Mouse (Mus musculus) activated CD4-positive, CD25-positive, alpha-beta regulatory T cell, adult 4 months (primary cell): ENCODE measurements around the gene Zmiz2. TPM values are rescaled to one million over a fixed set of nuclear protein-coding genes. Genes with fewer than 3 reads are reported as not detected.
A peak's percentile ranks its signal among the peaks of the same experiment; 100 is the strongest.
"Not testable (repeated sequence)": the region's sequence is repeated elsewhere in the genome, so short reads cannot be mapped to it uniquely, and the experiment has no call there.

ENCODE experiments used
- ATAC-seq: one replicate; pipeline ENCODE4 v1.8.0; 2017
- polyA plus RNA-seq, 2 experiments: library from polyadenylated mRNA; unstranded; fragments of 100-300 nt; shearing (Covaris generic); gene quantifications; one replicate each; pipeline ENCODE4 v1.2.1; 2017

Zmiz2 gene
- polyA plus RNA-seq, 2 experiments from 2014 or later: 42.3 to 51.7 TPM

DNA sequence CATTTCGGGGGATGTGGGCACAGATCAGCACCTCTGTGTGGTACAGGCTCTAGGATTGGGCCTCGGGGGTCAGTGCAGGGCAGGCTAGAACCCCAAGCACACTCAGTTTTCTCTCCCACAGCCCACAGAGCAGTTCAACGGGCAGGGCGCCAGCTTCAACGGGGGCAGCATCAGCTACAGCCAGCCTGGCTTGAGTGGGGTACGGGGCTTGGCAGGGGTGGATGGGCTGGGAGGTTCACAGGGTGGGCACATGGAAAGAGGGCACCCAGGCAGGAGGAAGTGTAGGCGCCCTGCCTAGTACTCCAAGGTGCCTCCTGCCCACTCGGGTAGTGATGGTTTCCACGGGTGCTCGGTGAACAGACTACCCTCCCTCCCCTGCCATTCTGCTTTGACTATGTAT is 9.3 kb downstream of the Zmiz2 start:
- ATAC-seq: no peak

- ATAC-seq: peak; percentile 69
Observed at GRCm38 (mm10) chr11:6402515-6403510, 13.9 kb downstream of the Zmiz2 start.

GRCm38 (mm10) chr11:6403830-6404405 is 15.0 kb downstream of the Zmiz2 start:
- ATAC-seq: no peak

- ATAC-seq: no peak
Observed at GRCm38 (mm10) chr11:6404699-6405566, 16.1 kb downstream of the Zmiz2 start.

DNA sequence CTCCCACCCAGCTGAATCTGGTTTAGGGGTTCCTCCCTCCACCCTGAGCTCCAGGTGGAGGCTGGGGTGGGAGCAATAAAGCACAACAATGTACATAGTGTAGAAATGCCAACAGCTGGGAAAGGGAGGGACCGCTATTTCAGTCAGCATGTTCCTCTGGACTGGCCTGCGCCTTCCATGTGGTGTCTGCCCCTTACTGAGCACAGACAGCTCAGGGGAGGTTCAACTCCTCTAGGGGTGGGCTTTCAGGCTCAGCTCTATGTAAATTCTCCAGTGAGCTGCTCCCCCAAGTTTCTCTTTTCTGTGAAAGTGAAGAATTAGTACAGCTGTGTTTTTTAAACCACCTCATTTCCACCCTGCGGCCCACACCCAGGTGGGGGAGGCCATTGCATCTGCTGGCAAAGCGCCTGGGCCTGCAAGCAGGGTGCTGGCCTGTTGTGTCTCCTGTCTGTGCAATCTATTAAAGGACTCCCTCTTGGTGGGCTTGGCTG is 16.8 kb downstream of the Zmiz2 start:
- ATAC-seq: no peak

GRCm38 (mm10) chr11:6406251-6407161 is 17.6 kb downstream of the Zmiz2 start:
- no peak for ATAC-seq

GRCm38 (mm10) chr11:6407162-6407621 is 18.3 kb downstream of the Zmiz2 start:
- no peak for ATAC-seq

DNA sequence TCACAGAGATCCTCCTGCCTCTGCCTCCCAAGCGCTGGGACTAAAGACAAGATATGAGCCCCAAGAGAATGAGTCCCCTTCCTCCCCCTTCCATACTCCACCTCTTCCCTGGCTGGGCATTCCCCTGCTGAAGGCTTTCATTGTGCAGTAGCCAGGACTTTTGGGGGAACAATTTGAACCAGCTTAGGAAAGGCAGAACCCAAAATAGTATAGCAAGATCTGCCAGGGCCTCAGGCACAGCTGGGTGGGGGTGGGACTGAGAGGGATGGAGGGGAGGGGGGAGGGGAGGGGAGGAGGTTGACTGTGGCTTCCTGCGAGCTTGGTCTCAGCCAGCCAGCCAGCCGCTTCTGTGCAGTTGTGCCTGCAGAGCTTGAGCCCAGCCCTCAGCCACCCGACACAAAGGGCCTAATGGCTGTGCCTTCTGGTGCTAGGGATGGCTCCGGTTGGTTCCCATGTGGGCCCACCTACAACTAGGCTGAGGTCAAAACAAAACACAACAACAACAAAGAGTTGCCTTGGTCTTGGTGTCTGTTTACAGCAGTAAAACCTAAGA is 21.3 kb downstream of the Zmiz2 start:
- peak; percentile 69 for ATAC-seq

DNA sequence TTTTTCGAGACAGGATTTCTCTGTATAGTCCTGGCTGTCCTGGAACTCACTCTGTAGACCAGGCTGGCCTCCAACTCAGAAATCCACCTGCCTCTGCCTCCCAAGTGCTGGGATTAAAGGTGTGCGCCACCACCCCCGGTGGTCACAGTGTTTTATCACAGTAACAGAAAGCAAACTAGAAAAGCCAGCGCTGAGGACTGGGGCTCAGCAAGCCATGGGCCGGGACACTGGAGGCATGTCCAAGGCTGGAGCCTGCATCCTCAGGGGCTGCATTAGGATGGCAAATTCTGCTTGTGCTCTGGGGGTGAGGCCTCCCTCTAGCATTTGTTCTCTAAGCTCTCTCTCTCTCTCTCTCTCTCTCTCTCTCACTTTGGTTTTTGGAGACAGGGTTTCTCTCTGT is 21.9 kb downstream of the Zmiz2 start:
- not testable (repeated sequence) for ATAC-seq

GRCm38 (mm10) chr11:6411684-6412083 is 22.8 kb downstream of the Zmiz2 start:
- no peak for ATAC-seq

DNA sequence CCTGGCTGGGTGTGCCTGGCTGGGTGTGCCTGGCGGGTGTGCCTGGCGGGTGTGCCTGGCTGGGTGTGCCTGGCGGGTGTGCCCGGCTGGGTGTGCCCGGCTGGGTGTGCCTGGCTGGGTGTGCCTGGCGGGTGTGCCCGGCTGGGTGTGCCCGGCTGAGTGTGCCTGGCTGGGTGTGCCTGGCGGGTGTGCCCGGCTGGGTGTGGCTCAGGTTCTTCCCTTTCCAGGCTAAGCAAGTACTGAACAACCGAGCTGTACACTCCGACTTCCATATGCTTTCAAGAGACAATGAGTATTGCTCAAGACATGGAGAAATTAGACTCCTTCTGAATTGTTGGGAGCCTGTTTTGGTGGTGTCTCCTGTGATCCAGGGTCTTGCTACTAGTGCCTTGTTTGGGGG is 24.4 kb downstream of the Zmiz2 start:
- ATAC-seq: no peak

- ATAC-seq: peak; percentile 5
Observed at GRCm38 (mm10) chr11:6414751-6415550, 26.1 kb downstream of the Zmiz2 start, which contains the start of gene Ppia. TSS of gene Ppia (plus strand) at chr11:6415443.

DNA sequence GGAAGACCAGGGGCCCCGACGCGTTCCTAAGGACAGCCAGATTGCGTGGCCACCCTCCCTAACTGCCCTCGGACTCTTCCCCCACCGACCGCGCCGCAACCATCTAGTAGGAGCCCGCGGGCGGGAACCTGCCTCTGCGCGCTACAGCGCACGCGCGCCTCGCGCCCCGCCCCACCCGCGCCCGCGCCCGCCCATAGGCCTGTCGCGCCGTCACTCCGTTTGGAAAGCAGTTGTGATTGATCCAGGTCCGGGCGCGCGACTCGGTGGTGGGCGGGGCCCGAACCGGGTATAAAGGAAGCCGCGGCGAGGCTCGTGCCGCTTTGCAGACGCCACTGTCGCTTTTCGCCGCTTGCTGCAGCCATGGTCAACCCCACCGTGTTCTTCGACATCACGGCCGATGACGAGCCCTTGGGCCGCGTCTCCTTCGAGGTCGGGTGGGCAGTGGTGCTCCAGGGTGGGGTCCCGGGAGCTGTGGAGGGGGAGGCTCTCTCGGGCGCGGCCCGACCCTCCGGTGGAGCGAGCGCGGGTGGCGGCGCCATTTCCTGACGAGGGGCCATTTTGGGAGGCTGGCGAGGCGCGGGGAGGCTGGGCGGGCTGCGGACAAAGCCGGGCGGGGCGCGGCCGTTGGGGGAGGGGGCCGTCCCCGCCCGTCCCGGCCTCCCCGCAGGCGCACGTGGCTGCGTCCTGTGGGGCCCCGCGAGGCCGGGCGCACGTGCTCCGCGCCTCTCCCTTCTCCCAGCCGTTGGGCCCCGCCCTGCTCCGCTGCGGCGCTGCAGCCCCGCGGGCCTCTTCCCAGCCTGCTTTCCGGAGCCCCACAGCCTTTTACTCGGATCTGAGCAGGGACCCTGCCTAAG is 26.9 kb downstream of the Zmiz2 start:
- peak; percentile 75 for ATAC-seq

DNA sequence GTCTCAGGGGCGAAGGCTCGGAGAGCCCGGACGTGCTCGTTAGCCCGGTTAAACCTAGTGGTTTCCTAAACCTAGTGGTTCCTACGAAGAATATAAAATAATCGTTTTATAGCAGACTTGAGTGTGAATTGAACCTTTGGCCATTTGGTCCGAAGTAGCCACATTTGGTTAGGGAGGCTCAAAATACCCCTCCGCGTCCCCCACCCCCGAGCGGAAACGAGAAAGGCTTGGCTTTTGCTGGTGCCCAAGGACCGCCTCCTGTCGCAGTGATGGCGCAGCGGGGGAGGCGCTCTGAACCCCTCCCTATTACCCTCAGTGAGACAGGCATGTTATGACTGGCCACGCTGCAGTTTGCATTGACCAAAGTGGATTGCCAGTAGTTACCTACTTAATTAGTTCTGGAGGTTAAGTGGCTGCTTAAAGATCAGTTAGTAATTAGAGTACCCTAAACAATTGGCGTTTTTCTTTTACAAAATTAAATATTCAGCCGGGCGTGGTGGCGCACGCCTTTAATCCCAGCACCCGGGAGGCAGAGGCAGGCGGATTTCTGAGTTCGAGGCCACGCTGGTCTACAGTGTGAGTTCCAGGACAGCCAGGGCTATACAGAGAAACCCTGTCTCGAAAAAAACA is 27.6 kb downstream of the Zmiz2 start:
- ATAC-seq: peak; percentile 78

GRCm38 (mm10) chr11:6417069-6417468 is 28.2 kb downstream of the Zmiz2 start:
- ATAC-seq: no peak

- no peak for ATAC-seq
Observed at GRCm38 (mm10) chr11:6417490-6417889, 28.6 kb downstream of the Zmiz2 start.

DNA sequence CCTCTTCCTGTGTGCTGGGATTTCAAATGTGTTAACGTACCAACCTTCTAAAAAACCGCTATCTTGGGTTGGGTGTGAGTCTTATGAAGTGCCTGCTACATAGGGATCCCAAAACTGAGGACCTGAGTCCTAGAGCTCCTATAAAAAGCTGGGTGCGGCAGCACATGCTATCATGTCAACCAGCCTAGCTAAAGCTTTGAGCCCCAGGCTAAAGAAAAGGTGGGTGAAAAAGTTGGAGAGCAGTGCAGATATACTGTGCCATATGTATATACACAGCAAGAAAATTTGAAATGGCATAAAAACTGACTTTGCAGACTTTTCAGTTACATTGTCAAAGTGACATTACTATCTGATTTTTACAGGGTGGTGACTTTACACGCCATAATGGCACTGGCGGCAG is 29.9 kb downstream of the Zmiz2 start:
- no peak for ATAC-seq

- not testable (repeated sequence) for ATAC-seq
Observed at GRCm38 (mm10) chr11:6419156-6419555, 30.3 kb downstream of the Zmiz2 start.

- ATAC-seq: no peak
Observed at GRCm38 (mm10) chr11:6420283-6420703, 31.4 kb downstream of the Zmiz2 start.
